Mouse (Mus musculus): ENCODE results near the gene Depdc1b.

- TF ChIP-seq POLR2A (IDR thresholded peaks at IDR 0.05; ENCODE audit: control insufficient read depth, extremely low read depth, insufficient read depth, low read length, poor library complexity) (no peak), CTCF (IDR thresholded peaks at IDR 0.05; ENCODE audit: borderline replicate concordance, control insufficient read depth, extremely low read depth, insufficient read depth, low read length, poor library complexity) (no peak)
Measured at GRCm38 (mm10) chr13:108439012-108439411, 122.9 kb downstream of the Depdc1b start.
